Mouse (Mus musculus) neural tube, embryonic 11.5 days (tissue): ENCODE measurements around the gene Papss2. TPM values are rescaled to one million over a fixed set of nuclear protein-coding genes. Genes with fewer than 3 reads are reported as not detected.
A peak's percentile ranks its signal among the peaks of the same experiment; 100 is the strongest.

ENCODE experiments used
- ATAC-seq: fragments of 200-750 bp; cut with Nextera tagmentation; 2 replicates; pipeline ENCODE4 v1.8.0; 2017; ENCODE audit warnings: moderate number of reproducible peaks, mild to moderate bottlenecking, moderate TSS enrichment, moderate library complexity; ENCODE audit not compliant: insufficient read depth, low FRiP score, low TSS enrichment
- DNase-seq: peaks from one replicate; pipeline ENCODE4 v3.0.0-alpha.2; 2015; ENCODE audit warnings: low spot score
- H3K27ac ChIP-seq: fragments of 300-500 bp; sonication (generic); 2 replicates; pipeline ENCODE4 v1.5.1; 2014; ENCODE audit warnings: low read depth, mild to moderate bottlenecking, low read length
- H3K27me3 ChIP-seq: fragments of 300-500 bp; sonication (generic); 2 replicates; pipeline ENCODE4 v1.6.1; 2014; ENCODE audit warnings: mild to moderate bottlenecking, low read length, mixed read lengths; ENCODE audit not compliant: control insufficient read depth, insufficient read depth
- H3K36me3 ChIP-seq: fragments of 300-500 bp; sonication (generic); 2 replicates; pipeline ENCODE4 v1.6.1; 2014; ENCODE audit warnings: mild to moderate bottlenecking, low read length, moderate library complexity, mixed read lengths; ENCODE audit not compliant: control insufficient read depth, insufficient read depth
- H3K4me1 ChIP-seq: fragments of 300-500 bp; sonication (generic); 2 replicates; pipeline ENCODE4 v1.6.1; 2014; ENCODE audit warnings: low read length, mixed read lengths; ENCODE audit not compliant: control insufficient read depth, insufficient read depth
- H3K4me2 ChIP-seq: fragments of 300-500 bp; sonication (generic); 2 replicates; pipeline ENCODE4 v1.6.1; 2014; ENCODE audit warnings: low read depth, mild to moderate bottlenecking, moderate library complexity
- H3K4me3 ChIP-seq: fragments of 300-500 bp; sonication (generic); 2 replicates; pipeline ENCODE4 v1.5.1; 2014; ENCODE audit warnings: low read depth, low read length
- H3K9ac ChIP-seq: fragments of 300-500 bp; sonication (generic); 2 replicates; pipeline ENCODE4 v1.6.1; 2014; ENCODE audit warnings: mild to moderate bottlenecking, low read length
- H3K9me3 ChIP-seq: fragments of 300-500 bp; sonication (generic); 2 replicates; pipeline ENCODE4 v1.6.1; 2016; ENCODE audit warnings: low read length; ENCODE audit not compliant: control insufficient read depth
- WGBS: fragments of 180-500 bp; shearing (Covaris S2); extraction: QIAGEN DNeasy Blood & Tissue Kit; methylation state at CpG from one replicate; pipeline ENCODE4 v1.1.7; 2014; 5-methylcytosine and 5-hydroxymethylcytosine counted together
- polyA plus RNA-seq: library from polyadenylated mRNA; unstranded; fragments of >200 nt; fragmentation: Nextera tagmentation; extraction: Ambion mirVana; gene quantifications from 2 replicates; pipeline ENCODE4 v1.2.1, GENCODE M21; 2014

The Papss2 gene
- 1.6 and 1.9 TPM in 2 replicates for polyA plus RNA-seq

DNA sequence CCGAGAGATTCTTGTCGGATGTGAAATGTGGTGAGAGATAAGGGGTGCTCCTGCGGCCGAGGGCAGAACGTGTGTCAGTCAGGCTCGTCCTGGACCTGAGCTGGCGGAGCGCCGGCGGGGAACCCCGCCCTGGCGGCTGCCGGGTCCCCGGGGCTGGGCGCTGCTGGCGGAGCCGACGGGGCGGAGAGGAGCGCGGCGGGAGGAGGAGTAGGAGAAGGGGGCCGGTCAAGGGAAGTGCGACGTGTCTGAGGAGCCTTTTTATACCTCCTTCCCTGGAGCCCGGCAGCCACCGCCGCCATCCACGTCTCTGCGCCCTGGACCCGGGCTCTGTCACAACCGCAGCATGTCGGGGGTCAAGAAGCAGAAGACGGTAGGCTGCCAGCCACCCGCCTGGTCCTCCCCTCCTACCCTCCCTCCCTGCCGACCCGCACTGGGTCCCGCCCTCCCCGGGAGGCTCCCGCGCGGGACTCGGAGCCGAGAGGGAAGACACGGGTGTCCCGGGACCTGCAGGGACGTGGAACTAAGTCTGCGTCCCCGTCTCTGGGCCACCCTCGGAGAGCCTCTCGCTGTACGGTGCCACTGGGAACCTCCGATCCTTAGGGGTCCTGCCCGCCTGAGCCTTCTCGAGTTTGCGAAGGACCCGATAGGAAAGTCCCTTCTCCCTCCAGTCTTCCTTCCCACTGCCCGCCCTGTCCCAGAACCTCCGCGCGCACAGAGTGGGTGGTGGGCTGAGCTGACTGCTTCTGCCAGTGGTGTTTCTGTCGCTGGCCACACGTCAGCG lies at the start of gene Papss2:
Gene Papss2 (plus strand): TSS at position 285 of the 781 bp plus-strand sequence.
- H3K9me3 ChIP-seq, result no peaks in the 10 kb centered on the region
- peak within 1 kb of the TSS; percentile 69 for H3K4me2 ChIP-seq
- H3K9ac ChIP-seq, result peak within 1 kb of the TSS; percentile 33
- peak within 1 kb of the TSS; percentile 37 for H3K4me3 ChIP-seq
- peak; percentile 77 for ATAC-seq
- no peak within 1 kb of the TSS for H3K27ac ChIP-seq
- no peaks in the 10 kb centered on the region for H3K4me1 ChIP-seq
- WGBS, result under 1% methylated on average over 51 of the region's 64 CpGs
- H3K36me3 ChIP-seq, result no peaks in the 10 kb centered on the region
- H3K27me3 ChIP-seq, result peaks cover 14% of the 10 kb centered on the region
- peak; percentile 53 for DNase-seq

DNA sequence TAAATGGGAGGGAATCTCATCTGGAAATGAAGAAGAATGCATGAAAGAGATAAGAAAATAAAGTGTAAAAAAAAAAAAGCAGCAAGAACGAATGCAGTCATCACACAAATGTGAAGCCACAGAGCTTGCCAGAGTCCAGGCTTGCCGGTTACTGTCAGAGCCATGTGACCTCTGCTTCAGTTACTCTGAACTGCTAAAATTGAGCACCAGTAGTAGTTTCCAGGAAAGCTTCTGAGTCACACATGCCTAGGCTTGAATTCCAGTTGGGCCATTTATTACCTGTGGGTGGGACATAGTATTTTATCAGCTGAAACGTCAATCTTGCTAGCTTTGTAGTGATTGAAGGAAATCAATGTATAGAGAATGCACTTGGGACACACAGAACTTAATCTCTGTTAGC lies 48.2 kb upstream of the Papss2 start:
- H3K27ac ChIP-seq, result no peak overlapping the region
- DNase-seq (no peak), ATAC-seq (no peak)
- no peaks in the 10 kb centered on the region for H3K36me3 ChIP-seq
- no peaks in the 10 kb centered on the region for H3K9me3 ChIP-seq
- no peak overlapping the region for H3K4me2 ChIP-seq
- no peak overlapping the region for H3K9ac ChIP-seq
- H3K4me3 ChIP-seq, result no peak overlapping the region
- no peaks in the 10 kb centered on the region for H3K27me3 ChIP-seq
- H3K4me1 ChIP-seq, result no peaks in the 10 kb centered on the region
- WGBS, result 81% methylated on average over 3 of the region's 3 CpGs

DNA sequence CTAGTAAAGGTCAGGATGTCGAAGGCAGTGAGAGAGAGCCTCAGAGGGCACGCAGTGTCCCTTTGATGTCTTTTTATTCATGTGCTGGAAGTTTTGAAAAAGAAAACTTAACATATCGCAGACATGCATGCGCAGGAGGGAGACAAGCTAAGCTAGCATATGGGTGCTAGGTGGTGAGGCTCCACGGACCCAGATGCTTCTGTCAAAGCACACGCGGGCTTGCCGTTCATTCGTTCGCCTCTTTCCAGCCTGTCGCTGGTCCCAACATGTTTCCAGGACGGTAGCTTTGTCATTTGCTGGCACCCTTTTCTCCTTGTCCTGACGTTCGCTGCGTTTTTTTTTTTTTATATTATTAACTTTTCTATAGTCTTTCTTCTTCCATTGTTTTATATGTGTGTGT lies 47.4 kb upstream of the Papss2 start:
- H3K9me3 ChIP-seq, result no peaks in the 10 kb centered on the region
- ATAC-seq (no peak), DNase-seq (no peak)
- H3K4me1 ChIP-seq, result no peaks in the 10 kb centered on the region
- H3K4me2 ChIP-seq, result no peak overlapping the region
- H3K36me3 ChIP-seq, result no peaks in the 10 kb centered on the region
- H3K9ac ChIP-seq, result no peak overlapping the region
- H3K4me3 ChIP-seq, result no peak overlapping the region
- 91% methylated on average over 15 of the region's 15 CpGs for WGBS
- no peaks in the 10 kb centered on the region for H3K27me3 ChIP-seq
- H3K27ac ChIP-seq, result no peak overlapping the region

DNA sequence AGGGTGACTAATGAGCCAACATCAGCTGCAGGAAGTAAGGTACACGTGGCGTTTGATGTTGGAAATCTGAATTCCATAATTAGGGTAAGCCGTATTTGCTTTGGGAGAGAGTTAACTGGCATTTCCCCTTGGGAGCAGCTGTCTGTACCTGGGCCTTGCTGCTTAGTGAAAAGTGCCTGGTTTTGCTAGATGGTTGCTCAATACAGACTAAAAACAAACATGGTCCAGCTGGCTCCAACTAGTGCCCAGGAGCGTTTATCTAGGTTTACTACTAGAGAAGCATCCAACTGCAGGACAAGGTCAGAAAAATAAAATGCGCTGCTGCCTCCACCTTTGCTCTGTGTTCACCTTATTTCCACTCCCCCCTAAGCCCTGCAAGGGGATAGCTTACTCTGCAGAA lies 45.1 kb upstream of the Papss2 start:
- H3K27me3 ChIP-seq, result no peaks in the 10 kb centered on the region
- no peak overlapping the region for H3K4me2 ChIP-seq
- no peak overlapping the region for H3K9ac ChIP-seq
- no peak overlapping the region for H3K27ac ChIP-seq
- no peaks in the 10 kb centered on the region for H3K4me1 ChIP-seq
- no peak for ATAC-seq
- H3K36me3 ChIP-seq, result no peaks in the 10 kb centered on the region
- H3K4me3 ChIP-seq, result no peak overlapping the region
- H3K9me3 ChIP-seq, result no peaks in the 10 kb centered on the region
- WGBS, result 80% methylated on average over 5 of the region's 5 CpGs
- DNase-seq, result no peak

DNA sequence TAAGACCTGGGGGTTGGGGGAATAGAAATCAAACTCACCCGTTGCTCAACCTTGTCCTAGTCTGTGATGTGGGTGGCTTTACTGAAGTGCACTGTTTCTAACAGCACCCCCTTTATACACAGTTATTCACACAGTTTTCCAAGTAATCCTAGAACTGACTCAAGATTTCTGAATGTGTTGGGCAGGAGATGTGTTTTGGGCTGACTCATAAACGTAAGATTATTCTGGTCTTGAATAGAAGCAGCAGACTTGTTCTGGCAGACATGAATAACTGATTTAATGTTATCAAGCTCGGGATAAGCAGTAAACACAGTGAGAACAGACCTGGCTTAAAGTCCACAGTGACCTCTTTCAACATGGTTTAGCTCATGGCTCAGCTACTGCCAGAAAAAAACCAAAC lies 44.1 kb upstream of the Papss2 start:
- Histone ChIP-seq H3K27me3 (no peaks in the 10 kb centered on the region), H3K36me3 (no peaks in the 10 kb centered on the region), H3K4me1 (no peaks in the 10 kb centered on the region), H3K4me3 (no peak overlapping the region), H3K4me2 (no peak overlapping the region), H3K9me3 (no peaks in the 10 kb centered on the region), H3K9ac (no peak overlapping the region), H3K27ac (no peak overlapping the region)
- ATAC-seq (no peak), DNase-seq (no peak)
- 79% methylated on average over 3 of the region's 3 CpGs for WGBS

DNA sequence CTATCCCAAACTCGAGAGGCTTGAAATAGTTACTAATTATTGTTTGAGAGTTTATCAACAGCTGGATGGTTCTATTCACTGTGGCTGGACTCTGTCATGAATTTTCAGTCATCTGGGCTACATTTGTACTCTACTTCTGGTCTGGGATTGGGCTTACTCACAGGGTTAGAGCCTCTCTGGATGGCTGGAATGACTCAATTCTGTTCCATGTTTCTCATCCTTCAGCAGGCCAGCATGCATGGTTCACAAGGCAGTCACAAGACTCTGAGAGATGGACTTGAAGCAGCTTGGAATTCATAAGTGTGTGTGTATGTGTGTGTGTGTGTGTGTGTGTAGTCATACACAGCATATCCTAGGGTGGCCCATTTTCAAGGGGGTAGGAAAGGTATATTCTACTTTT lies 43.5 kb upstream of the Papss2 start:
- Histone ChIP-seq H3K9me3 (no peaks in the 10 kb centered on the region), H3K4me3 (no peak overlapping the region), H3K36me3 (no peaks in the 10 kb centered on the region), H3K4me2 (no peak overlapping the region), H3K27me3 (no peaks in the 10 kb centered on the region), H3K27ac (no peak overlapping the region), H3K9ac (no peak overlapping the region), H3K4me1 (no peaks in the 10 kb centered on the region)
- ATAC-seq, result no peak
- 80% methylated on average over 1 of the region's 1 CpGs for WGBS
- DNase-seq, result no peak

DNA sequence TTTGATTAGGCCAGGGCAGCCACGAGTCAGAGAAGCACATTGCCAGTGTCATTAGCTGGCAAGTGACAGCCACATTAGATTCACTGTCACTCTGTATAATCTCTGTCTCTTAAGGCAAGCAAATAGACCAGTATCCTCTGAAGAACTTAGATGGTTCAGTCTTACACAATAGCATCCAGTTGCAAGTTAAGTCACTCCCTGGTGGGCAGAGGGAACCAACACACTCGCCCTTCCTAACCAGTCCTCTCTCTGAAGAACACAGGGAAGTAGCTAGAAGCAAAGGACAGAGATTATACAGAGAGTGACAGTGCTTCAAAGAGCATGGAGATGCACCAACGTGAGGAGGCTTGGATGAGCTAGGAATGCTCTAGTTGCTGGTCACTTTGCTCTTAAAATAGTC lies 42.3 kb upstream of the Papss2 start:
- WGBS, result 71% methylated on average over 3 of the region's 3 CpGs
- no peaks in the 10 kb centered on the region for H3K27me3 ChIP-seq
- H3K27ac ChIP-seq, result no peak overlapping the region
- ATAC-seq (no peak), DNase-seq (no peak)
- H3K36me3 ChIP-seq, result no peaks in the 10 kb centered on the region
- H3K9ac ChIP-seq, result no peak overlapping the region
- H3K9me3 ChIP-seq, result no peaks in the 10 kb centered on the region
- no peaks in the 10 kb centered on the region for H3K4me1 ChIP-seq
- no peak overlapping the region for H3K4me3 ChIP-seq
- no peak overlapping the region for H3K4me2 ChIP-seq

DNA sequence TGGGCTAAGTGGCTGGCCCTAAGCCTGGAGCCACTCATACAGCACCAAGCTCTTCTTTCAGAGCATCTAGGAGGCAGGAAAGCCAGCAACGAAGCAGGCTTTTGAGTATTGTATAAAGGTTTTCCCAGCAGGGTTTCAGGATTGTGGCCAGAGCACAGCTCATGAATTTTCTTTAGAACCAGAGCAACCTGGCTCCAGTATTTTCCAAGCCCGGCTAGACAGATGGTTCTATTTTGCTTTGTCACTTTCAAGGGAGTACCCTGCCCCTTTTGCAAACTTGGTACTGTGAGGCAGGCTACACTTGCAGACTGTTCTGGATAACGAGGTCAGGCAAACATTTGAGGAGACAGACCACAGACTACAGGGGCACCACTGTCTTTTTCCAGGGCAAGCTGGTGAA lies 40.3 kb upstream of the Papss2 start:
- WGBS, result 33% methylated on average over 3 of the region's 3 CpGs
- Histone ChIP-seq H3K36me3 (no peaks in the 10 kb centered on the region), H3K27me3 (no peaks in the 10 kb centered on the region), H3K27ac (no peak overlapping the region), H3K4me3 (no peak overlapping the region), H3K4me1 (no peaks in the 10 kb centered on the region), H3K4me2 (no peak overlapping the region), H3K9me3 (no peaks in the 10 kb centered on the region), H3K9ac (no peak overlapping the region)
- DNase-seq (no peak), ATAC-seq (no peak)

DNA sequence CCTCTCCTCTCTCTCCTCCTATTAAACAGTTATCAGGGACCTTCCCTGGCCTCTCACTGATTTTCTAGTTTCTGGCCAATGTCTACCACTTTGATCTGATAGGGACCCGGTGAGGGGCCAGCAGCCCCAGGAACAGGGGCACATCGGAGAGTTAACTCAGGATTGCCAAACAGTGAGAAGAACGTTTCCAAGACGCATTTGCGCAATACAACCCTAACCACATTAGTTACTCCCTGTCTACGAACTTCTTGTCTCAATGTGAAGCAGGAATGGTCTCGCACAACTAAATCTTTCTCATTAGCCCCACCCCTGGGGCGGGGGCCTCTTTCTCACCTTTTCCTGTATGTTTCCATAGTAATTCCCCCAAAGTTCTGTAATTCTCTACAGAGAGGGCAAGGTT lies 28.6 kb upstream of the Papss2 start:
- Histone ChIP-seq H3K9ac (no peak overlapping the region), H3K4me1 (no peaks in the 10 kb centered on the region), H3K9me3 (no peaks in the 10 kb centered on the region), H3K27me3 (no peaks in the 10 kb centered on the region), H3K4me2 (no peak overlapping the region), H3K4me3 (no peak overlapping the region), H3K27ac (no peak overlapping the region), H3K36me3 (no peaks in the 10 kb centered on the region)
- DNase-seq, result no peak
- no peak for ATAC-seq
- WGBS, result 87% methylated on average over 8 of the region's 8 CpGs
